In the genomic region with DNA sequence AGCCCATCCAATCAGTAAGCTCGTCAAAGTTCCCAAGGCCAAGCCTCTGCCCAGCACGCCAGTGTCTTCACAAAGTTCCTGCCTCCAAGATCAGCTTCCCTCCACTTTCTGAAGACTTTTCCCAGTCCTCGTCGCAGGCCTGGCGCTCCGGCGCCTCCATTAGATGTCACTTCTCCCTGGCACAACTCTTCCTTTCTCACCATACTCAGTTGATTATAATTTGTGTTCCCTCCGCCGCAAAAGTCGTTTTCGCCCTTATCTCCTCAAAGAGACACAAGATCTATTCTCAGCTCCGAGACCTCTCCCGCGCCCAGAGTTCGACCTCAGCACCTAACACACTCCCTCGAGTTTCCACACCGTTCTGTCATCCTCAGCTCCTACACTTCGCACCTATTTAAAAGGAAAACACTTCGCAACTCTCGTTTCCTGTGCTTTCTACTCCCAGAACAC, we compare ENCODE assay signal across 8 mouse cellular contexts. TPM values are rescaled to one million over a fixed set of nuclear protein-coding genes. Genes with fewer than 3 reads are reported as not detected.
A peak's percentile ranks its signal among the peaks of the same experiment; 100 is the strongest.
DNase-seq lines count a peak whose midpoint lies in the region; ATAC-seq lines count a peak whose summit lies in the region.

No protein-coding gene starts in this region.

- no peaks in the 10 kb centered on the region for H3K27me3 ChIP-seq in limb, embryonic 11.5 days (ENCODE audit: control insufficient read depth, insufficient read depth, low read length)
- no peaks in the 10 kb centered on the region for H3K27me3 ChIP-seq in midbrain, embryonic 16.5 days (ENCODE audit: control insufficient read depth, insufficient read depth, low read depth, low read length)

- no peaks in the 10 kb centered on the region for H3K9me3 ChIP-seq in limb, embryonic 11.5 days (ENCODE audit: control insufficient read depth, low read length)
- no peaks in the 10 kb centered on the region for H3K9me3 ChIP-seq in midbrain, embryonic 16.5 days (replicated peaks; ENCODE audit: control insufficient read depth, low read length, poor library complexity, severe bottlenecking)

- 0 out of 2 replicates have a peak, but pooled peaks have one; percentile 2 for ATAC-seq in granulocyte monocyte progenitor cell, adult 5-6 weeks (replicated peaks; ENCODE audit: poor library complexity, severe bottlenecking)
- ATAC-seq in limb, embryonic 11.5 days (ENCODE audit: insufficient number of reproducible peaks, low FRiP score, low TSS enrichment, low read depth), result no peak
- ATAC-seq in midbrain, embryonic 16.5 days, result no peak
- ATAC-seq in megakaryocyte-erythroid progenitor cell, adult 5-6 weeks (replicated peaks; ENCODE audit: low FRiP score, low TSS enrichment, poor library complexity, severe bottlenecking), result no peak

- peak overlapping the region; percentile 86 for H3K4me3 ChIP-seq in limb, embryonic 11.5 days (ENCODE audit: low read depth, low read length)
- H3K4me3 ChIP-seq in midbrain, embryonic 16.5 days (ENCODE audit: low read depth, low read length), result peak overlapping the region; percentile 100

- H3K36me3 ChIP-seq in limb, embryonic 11.5 days (ENCODE audit: control insufficient read depth, insufficient read depth, low read length), result no peaks in the 10 kb centered on the region
- H3K36me3 ChIP-seq in midbrain, embryonic 16.5 days (ENCODE audit: control insufficient read depth, insufficient read depth, low read length), result no peaks in the 10 kb centered on the region

- under 1% methylated on average over 20 of the region's 20 CpGs for WGBS in limb, embryonic 11.5 days
- WGBS in midbrain, embryonic 16.5 days, result under 1% methylated on average over 20 of the region's 20 CpGs

- H3K4me2 ChIP-seq in limb, embryonic 11.5 days (ENCODE audit: low read depth, severe bottlenecking), result peak overlapping the region; percentile 91
- peak overlapping the region; percentile 96 for H3K4me2 ChIP-seq in midbrain, embryonic 16.5 days (ENCODE audit: low read length)

- DNase-seq in adrenal gland, adult 2 months, result peak; percentile 58
- DNase-seq in adrenal gland, adult 8-10 months, result no peak
- peak; percentile 51 to 55 for DNase-seq in right cerebral cortex, postnatal 10 days (ENCODE audit: low spot score in 2 of 2)
- DNase-seq in right cerebral cortex, postnatal 25 days, result no peak
- no peak for DNase-seq in limb, embryonic 11.5 days (ENCODE audit: low spot score)

- peak overlapping the region; percentile 84 for H3K9ac ChIP-seq in limb, embryonic 11.5 days (ENCODE audit: low read length)
- peak overlapping the region; percentile 95 for H3K9ac ChIP-seq in midbrain, embryonic 16.5 days (ENCODE audit: low read depth, low read length)

- peaks cover 14% of the 10 kb centered on the region for H3K4me1 ChIP-seq in limb, embryonic 11.5 days (ENCODE audit: control insufficient read depth, insufficient read depth, low read length)
- peaks cover 27% of the 10 kb centered on the region for H3K4me1 ChIP-seq in midbrain, embryonic 16.5 days (ENCODE audit: control insufficient read depth, insufficient read depth, low read length)

- H3K27ac ChIP-seq in limb, embryonic 11.5 days (replicated peaks; ENCODE audit: low read depth, low read length), result peak overlapping the region; percentile 24; the same call in 1 of the 2 replicates
- peak overlapping the region; percentile 82 for H3K27ac ChIP-seq in midbrain, embryonic 16.5 days (ENCODE audit: low read length)

RNA-seq across cellular contexts. Expression of gene D17Wsu92e, which starts 0.9 kb away (rescaled TPM):
- 100 to 1,000 TPM; 159 to 164 TPM for total RNA-seq in adrenal gland, adult 2 months (2021)
- polyA plus RNA-seq in adrenal gland, adult 2 months (2012; rRNA removed), result 113 and 145 TPM in 2 replicates
- 100 to 1,000 TPM; 149 to 177 (median 165) TPM for total RNA-seq in adrenal gland, adult 8-10 months (2022)
- total RNA-seq in granulocyte monocyte progenitor cell, adult 5-6 weeks (2014; fragmentation: Nextera tagmentation), result 47.9 and 51.2 TPM in 2 replicates
- total RNA-seq in granulocyte monocyte progenitor cell, adult 5-6 weeks (2017), result 46.3 and 50.6 TPM in 2 replicates
- polyA plus RNA-seq in limb, embryonic 11.5 days (2014; fragmentation: Nextera tagmentation; extraction: Ambion mirVana), result 16.7 and 17.6 TPM in 2 replicates
- 8.5 and 9.4 TPM in 2 replicates for polyA plus RNA-seq in midbrain, embryonic 16.5 days (2015; fragmentation: Nextera tagmentation; extraction: Ambion mirVana)
- total RNA-seq in megakaryocyte-erythroid progenitor cell, adult 5-6 weeks (2014; fragmentation: Nextera tagmentation), result 66.2 and 76.6 TPM in 2 replicates
- total RNA-seq in megakaryocyte-erythroid progenitor cell, adult 5-6 weeks (2017), result 90.1 and 90.5 TPM in 2 replicates

RNA-seq across cellular contexts. Expression of gene Snrpc, which starts 18.4 kb away (rescaled TPM):
- total RNA-seq in adrenal gland, adult 2 months (2021), result 10 to 100 TPM; 74.5 to 79.8 TPM
- polyA plus RNA-seq in adrenal gland, adult 2 months (2012; rRNA removed), result 180 and 188 TPM in 2 replicates
- total RNA-seq in adrenal gland, adult 8-10 months (2022), result 10 to 100 TPM; 58.4 to 66.3 (median 59.3) TPM
- total RNA-seq in granulocyte monocyte progenitor cell, adult 5-6 weeks (2014; fragmentation: Nextera tagmentation), result 132 and 184 TPM in 2 replicates
- 117 and 161 TPM in 2 replicates for total RNA-seq in granulocyte monocyte progenitor cell, adult 5-6 weeks (2017)
- 415 and 425 TPM in 2 replicates for polyA plus RNA-seq in limb, embryonic 11.5 days (2014; fragmentation: Nextera tagmentation; extraction: Ambion mirVana)
- 193 and 197 TPM in 2 replicates for polyA plus RNA-seq in midbrain, embryonic 16.5 days (2015; fragmentation: Nextera tagmentation; extraction: Ambion mirVana)
- 160 and 260 TPM in 2 replicates for total RNA-seq in megakaryocyte-erythroid progenitor cell, adult 5-6 weeks (2014; fragmentation: Nextera tagmentation)
- 123 and 157 TPM in 2 replicates for total RNA-seq in megakaryocyte-erythroid progenitor cell, adult 5-6 weeks (2017)

RNA-seq across cellular contexts. Expression of gene Uhrf1bp1, which starts 36.7 kb away (rescaled TPM):
- 10 to 100 TPM; 25.2 to 38.7 TPM for total RNA-seq in adrenal gland, adult 2 months (2021)
- 14.1 and 15.0 TPM in 2 replicates for polyA plus RNA-seq in adrenal gland, adult 2 months (2012; rRNA removed)
- 10 to 100 TPM; 35.3 to 36.2 (median 35.8) TPM for total RNA-seq in adrenal gland, adult 8-10 months (2022)
- 13.6 and 19.4 TPM in 2 replicates for total RNA-seq in granulocyte monocyte progenitor cell, adult 5-6 weeks (2014; fragmentation: Nextera tagmentation)
- total RNA-seq in granulocyte monocyte progenitor cell, adult 5-6 weeks (2017), result 6.7 and 6.9 TPM in 2 replicates
- polyA plus RNA-seq in limb, embryonic 11.5 days (2014; fragmentation: Nextera tagmentation; extraction: Ambion mirVana), result 8.2 and 8.5 TPM in 2 replicates
- polyA plus RNA-seq in midbrain, embryonic 16.5 days (2015; fragmentation: Nextera tagmentation; extraction: Ambion mirVana), result 6.0 and 6.5 TPM in 2 replicates
- total RNA-seq in megakaryocyte-erythroid progenitor cell, adult 5-6 weeks (2014; fragmentation: Nextera tagmentation), result 28.6 and 28.8 TPM in 2 replicates
- 14.1 and 15.1 TPM in 2 replicates for total RNA-seq in megakaryocyte-erythroid progenitor cell, adult 5-6 weeks (2017)

Comparison
In these comparisons a context has a peak if more than half of its experiments do, and no peak if none do; other contexts are left out.
1. DNase-seq: peak in adrenal gland, adult 2 months (single experiment) and right cerebral cortex, postnatal 10 days (2 of 2); none in adrenal gland, adult 8-10 months (single experiment), right cerebral cortex, postnatal 25 days (single experiment) and limb, embryonic 11.5 days (single experiment).